Mouse (Mus musculus): ENCODE data around the gene Crkl. TPM values are rescaled to one million over a fixed set of nuclear protein-coding genes. Genes with fewer than 3 reads are reported as not detected.

The Crkl gene
- polyA plus RNA-seq, 1 experiment from 2014 or later, result 84.5 TPM

DNA sequence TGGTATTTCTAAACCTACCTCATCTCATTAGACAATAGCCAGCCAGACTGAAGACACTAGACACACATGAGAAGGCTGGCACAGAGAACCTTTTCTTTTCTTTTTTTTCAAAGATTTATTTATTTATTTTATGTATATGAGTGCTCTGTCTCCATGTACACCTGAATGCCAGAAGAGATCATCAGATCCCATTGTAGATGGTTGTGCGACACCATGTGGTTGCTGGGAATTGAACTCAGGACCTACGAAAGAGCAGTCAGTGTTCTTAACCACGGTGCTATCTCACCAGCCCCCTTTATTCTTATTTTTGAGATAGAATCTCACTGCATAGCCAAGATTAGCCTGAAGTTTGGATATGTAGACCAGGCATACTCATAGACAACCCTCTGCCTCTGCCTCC is 84.8 kb downstream of the Crkl start:
- no peak overlapping the region for H3K4me3 ChIP-seq
- no peaks in the 10 kb centered on the region for H3K9me3 ChIP-seq
- WGBS, result 90% methylated on average over 3 of the region's 3 CpGs
- H3K27me3 ChIP-seq, result 0 out of 2 replicates have a peak, but pooled peaks cover 3% of the 10 kb centered on the region
- H3K4me2 ChIP-seq, result no peak overlapping the region
- H3K9ac ChIP-seq, result no peak overlapping the region
- no peak for ATAC-seq (ENCODE audit: low read depth)
- H3K27ac ChIP-seq (replicated peaks), result no peak overlapping the region
- peaks cover 7% of the 10 kb centered on the region for H3K4me1 ChIP-seq (replicated peaks)
- no peaks in the 10 kb centered on the region for H3K36me3 ChIP-seq

Other genes starting within 250 kb of the Crkl start
- 326 and 357 TPM in 2 replicates for gene Ube2l3, start 249.3 kb upstream of the Crkl start, polyA plus RNA-seq (2015; fragmentation: Nextera tagmentation; extraction: Ambion mirVana)
- gene Rimbp3, start 243.4 kb upstream of the Crkl start, polyA plus RNA-seq (2015; fragmentation: Nextera tagmentation; extraction: Ambion mirVana), result 1.5 TPM in 2 replicates
- 7.8 and 8.2 TPM in 2 replicates for gene Hic2, start 218.4 kb upstream of the Crkl start, polyA plus RNA-seq (2015; fragmentation: Nextera tagmentation; extraction: Ambion mirVana)
- gene Tmem191c, start 175.9 kb upstream of the Crkl start, polyA plus RNA-seq (2015; fragmentation: Nextera tagmentation; extraction: Ambion mirVana), result 31.9 and 35.1 TPM in 2 replicates
- 0.76 and 0.88 TPM in 2 replicates for gene Serpind1, start 120.6 kb upstream of the Crkl start, polyA plus RNA-seq (2015; fragmentation: Nextera tagmentation; extraction: Ambion mirVana)
- gene Snap29, start 46.0 kb upstream of the Crkl start, polyA plus RNA-seq (2015; fragmentation: Nextera tagmentation; extraction: Ambion mirVana), result 22.3 and 22.5 TPM in 2 replicates
- gene Pi4ka, start 45.7 kb upstream of the Crkl start, polyA plus RNA-seq (2015; fragmentation: Nextera tagmentation; extraction: Ambion mirVana), result 56.1 and 61.4 TPM in 2 replicates
- gene Aifm3, start 37.6 kb downstream of the Crkl start, polyA plus RNA-seq (2015; fragmentation: Nextera tagmentation; extraction: Ambion mirVana), result 2.4 and 2.6 TPM in 2 replicates
- gene Lztr1, start 56.7 kb downstream of the Crkl start, polyA plus RNA-seq (2015; fragmentation: Nextera tagmentation; extraction: Ambion mirVana), result 108 and 134 TPM in 2 replicates
- gene Thap7, start 79.1 kb downstream of the Crkl start, polyA plus RNA-seq (2015; fragmentation: Nextera tagmentation; extraction: Ambion mirVana), result 67.8 and 69.9 TPM in 2 replicates
- 0.35 and 0.56 TPM in 2 replicates for gene Lrrc74b, start 109.3 kb downstream of the Crkl start, polyA plus RNA-seq (2015; fragmentation: Nextera tagmentation; extraction: Ambion mirVana)
- gene P2rx6, start 109.9 kb downstream of the Crkl start, polyA plus RNA-seq (2015; fragmentation: Nextera tagmentation; extraction: Ambion mirVana), result 1.2 and 1.6 TPM in 2 replicates
- 16.4 and 20.1 TPM in 2 replicates for gene Slc7a4, start 131.2 kb downstream of the Crkl start, polyA plus RNA-seq (2015; fragmentation: Nextera tagmentation; extraction: Ambion mirVana)
- gene Smpd4, start 167.4 kb downstream of the Crkl start, polyA plus RNA-seq (2015; fragmentation: Nextera tagmentation; extraction: Ambion mirVana), result 23.3 and 23.4 TPM in 2 replicates
- gene Ccdc74a, start 194.5 kb downstream of the Crkl start, polyA plus RNA-seq (2015; fragmentation: Nextera tagmentation; extraction: Ambion mirVana), result 8.2 and 10.0 TPM in 2 replicates